Mouse (Mus musculus) lung, postnatal 36 days (tissue): ENCODE data around the gene Ugt1a10.
"Not testable (repeated sequence)": the region's sequence is repeated elsewhere in the genome, so short reads cannot be mapped to it uniquely, and the experiment has no call there.

ENCODE experiments used
- DNase-seq: peaks from one replicate; pipeline ENCODE4 v3.0.0; 2022; ENCODE audit warnings: mixed read lengths

Gene Ugt1a10

DNA sequence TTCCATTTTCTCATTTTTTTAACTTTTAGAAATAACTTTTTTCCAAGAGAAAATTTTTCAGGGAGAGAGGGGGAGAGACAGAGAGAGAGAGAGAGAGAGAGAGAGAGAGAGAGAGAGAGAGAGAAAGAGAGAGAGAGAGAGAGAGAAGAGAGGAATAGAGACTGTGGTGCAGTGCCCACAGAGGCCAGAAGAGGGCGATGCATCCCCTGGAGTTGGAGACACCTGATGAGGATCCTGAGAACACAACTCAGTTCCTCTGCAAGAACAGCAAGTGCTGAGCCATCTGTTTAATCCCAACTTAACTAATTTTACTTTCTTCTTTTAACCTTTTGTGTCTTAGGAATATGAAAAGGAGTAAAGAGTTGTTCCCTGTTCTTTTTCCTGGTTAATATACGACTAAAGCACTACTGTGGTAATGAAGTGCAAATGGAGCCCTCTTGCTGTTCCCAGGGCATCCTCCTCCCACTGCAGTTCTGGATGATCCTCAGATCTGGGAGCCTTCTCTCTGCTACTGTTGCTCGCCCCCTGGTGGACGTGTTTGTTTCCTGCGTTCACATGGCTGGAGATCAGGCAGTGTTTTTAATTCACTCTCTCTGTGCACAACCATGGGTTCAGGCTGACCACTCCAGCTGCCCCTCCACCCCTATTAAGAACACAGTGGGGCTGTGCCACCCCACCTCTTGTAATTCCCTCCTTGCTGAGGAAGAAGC is 88.9 kb downstream of the Ugt1a10 start:
- DNase-seq: peak; percentile 69

DNA sequence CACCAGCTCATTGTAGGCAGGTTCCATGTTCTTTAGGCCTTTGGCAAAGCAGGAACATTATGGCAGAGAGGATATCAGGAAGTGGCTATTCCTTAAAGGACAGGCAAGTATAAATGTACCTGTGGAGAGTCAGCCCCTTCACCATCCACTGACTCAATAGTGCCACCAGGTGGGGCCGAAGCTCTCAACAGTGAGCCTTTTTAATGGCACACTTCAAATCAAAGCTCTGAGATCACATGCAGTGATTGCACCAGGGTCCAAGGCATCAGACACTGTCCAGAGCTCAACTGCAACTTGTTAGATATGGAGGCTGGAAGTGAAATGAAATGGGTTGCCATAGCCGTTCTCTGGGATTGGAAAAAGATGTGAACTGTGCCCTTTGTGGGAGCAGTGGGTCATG is 90.1 kb downstream of the Ugt1a10 start:
- peak; percentile 69 for DNase-seq

DNA sequence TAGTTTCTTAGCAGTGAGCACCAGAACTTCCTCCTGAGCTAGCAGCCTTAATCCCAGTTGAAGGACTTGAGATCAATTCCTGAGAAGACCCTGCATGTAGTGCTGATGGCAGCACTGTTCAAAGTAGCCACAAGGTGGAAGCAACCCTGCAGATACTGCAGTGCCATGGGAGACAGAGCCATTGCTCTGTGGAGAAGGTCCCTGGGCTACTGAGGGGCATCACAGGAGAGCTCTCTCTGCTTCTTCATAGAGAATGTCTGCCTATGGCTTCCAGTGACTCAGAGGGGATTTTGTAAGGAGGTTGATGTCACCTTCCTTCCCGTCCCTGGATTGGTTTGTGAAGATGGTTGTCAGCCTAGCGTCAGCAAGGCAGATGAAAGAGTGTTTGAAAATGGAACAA is 94.9 kb downstream of the Ugt1a10 start:
- DNase-seq: not testable (repeated sequence)

DNA sequence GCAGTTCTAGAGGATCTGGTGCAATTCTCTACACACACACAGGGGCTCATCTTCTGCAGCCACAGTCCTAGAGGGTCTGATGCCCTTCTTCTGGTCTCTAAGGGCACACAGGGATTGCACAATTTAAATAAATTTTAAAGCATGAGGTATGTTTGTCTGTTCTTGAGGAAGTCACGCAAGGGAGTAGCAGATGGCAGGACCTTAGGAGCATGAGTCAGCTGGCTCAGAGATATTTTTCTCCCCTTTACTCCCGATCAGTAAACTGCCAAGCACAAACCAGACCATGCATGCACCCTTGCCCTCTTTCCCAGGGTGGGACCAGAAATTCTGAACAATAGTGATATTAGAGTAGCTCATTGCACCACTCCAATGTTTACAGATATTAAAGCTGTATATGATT is 103.2 kb downstream of the Ugt1a10 start:
- DNase-seq: no peak

DNA sequence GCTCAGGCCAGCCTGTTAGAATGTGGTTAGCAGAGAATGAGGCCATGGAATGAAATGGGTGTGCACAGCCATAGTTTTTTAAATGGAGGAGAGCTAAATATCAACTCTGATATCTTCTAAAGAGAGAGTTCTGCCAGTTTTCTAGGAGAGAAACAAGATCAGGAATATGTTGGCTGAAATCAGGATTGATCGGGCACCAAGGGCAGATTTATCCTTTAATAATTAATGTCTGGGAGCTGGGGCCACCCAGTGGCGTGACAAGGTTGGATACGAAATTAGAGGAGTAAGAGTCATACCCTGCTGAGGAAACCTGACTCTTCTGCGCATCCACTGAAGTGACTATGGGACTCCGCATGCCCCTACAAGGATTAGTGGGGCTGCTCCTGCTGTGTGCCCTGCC is 110.5 kb downstream of the Ugt1a10 start, which contains the start of gene Ugt1a5:
TSS of gene Ugt1a5 (plus strand) at position 302 of the 400 bp plus-strand sequence.
- DNase-seq: no peak

DNA sequence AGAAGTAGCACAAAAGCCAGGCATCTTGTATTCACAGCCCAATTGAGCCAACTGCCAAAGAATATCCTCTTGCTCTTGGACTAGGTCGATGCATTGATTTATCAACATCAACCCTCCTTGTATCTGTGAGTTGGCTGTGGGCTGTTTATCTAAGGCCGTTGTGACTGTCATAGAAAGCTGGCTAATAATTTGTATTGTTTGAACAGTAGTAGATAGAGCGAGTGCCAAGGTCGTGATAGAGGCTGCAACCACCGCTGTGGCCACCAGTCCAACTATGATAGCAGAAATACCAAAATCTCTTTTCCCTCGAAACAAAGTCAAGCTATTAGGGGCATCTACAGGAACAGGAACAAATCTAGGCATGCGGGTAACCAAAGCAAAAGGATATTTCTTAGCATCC is 117.0 kb downstream of the Ugt1a10 start:
- not testable (repeated sequence) for DNase-seq

DNA sequence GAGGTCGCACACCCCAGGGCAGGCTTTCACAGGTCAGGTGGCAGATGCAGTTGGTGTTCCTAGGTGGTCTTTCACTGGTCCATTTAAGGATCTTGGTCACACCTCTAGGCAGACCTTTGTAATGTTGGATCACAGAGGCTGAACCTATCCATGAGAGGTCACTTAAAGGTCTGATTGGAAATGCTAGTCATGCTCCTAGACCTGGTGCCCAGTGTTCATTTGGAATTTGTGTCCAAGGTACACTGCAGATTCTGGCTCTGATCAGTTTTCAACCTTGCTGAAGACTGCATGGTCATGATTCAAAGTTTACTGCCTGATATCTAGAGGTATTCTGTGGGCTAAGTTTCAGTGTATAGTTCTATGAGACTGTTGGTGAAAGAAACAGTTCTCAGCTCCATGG is 124.5 kb downstream of the Ugt1a10 start:
- no peak for DNase-seq

DNA sequence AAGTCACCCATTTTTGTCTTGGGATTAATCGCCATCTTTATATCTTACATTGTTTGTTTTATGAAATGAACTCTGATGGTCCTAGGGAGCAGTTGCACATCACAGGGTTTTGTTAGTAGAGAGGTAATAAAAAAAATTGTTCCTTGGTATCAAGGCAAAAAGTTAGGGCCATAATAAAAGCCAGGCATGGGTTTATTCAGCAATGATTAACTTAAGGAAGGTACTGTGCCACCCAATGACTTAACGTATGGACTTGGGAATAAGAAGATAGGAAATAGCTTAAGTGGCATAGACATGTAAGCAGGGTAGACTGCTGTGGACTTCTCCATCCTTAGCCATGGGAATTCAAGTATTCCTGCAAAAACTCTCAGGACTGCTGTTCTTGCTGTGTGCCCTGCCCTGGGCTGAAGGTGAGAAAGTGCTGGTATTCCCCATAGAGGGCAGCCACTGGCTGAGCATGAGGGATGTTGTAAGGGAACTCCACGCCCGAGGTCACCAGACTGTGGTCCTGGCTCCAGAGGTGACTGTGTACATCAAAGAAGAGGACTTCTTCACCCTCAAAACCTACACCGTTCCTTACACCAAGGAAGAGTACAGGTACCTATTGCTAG is 131.2 kb downstream of the Ugt1a10 start:
- DNase-seq: no peak

DNA sequence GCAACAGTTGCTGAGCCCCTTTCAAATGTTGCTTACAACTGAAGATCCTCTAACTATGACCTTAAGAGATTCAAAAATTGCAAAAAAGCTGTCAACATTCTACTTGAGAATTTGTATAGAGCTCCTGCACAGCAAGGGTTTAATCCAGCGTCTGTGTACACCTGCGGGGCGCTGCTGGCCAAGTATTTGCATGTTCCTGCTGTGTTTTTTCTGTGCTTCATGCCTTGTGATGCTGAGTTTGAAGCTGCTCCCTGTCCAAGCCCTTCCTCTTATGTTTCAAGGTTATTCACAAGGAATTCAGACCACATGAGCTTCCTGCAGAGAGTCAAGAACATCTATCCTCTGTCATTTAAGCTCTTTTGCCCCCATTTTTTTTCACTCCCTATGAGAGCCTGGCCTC is 136.9 kb downstream of the Ugt1a10 start:
- no peak for DNase-seq

DNA sequence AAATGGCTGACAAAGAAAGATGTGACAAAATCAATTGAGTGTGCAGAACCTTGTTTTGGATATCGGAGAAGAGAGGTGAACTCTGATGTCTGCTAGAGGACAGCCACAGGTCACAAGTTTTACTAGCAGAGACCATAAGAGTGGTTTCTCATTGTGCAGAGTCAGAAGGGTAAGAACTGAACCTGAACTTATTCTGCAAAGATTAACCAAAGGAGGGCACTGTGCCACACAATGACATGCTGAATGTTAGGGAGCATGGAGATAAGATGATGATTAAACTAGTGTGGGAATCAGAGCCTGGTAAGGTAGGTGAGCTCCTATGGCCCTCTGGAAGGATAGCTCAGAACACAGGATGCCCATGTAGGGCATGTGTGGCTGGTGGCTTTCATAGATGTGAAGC is 140.5 kb downstream of the Ugt1a10 start:
- DNase-seq: no peak

DNA sequence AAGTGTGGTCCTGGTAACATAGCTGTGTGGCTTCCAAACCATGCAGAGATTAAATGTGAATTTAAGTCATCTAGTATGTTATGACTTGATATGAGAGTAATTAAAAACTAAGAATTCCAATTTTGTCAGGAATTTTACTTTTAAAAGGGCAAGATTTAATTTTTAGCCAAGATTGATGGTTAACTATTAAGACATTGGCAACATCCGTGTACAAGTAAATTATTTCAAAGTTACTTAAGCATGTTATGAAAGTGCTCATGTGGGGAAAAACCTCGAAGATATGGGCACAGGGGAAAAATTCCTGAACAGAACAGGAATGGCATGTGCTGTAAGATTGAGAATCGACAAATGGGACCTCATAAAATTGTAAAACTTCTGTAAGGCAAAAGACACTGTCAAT is 142.3 kb downstream of the Ugt1a10 start:
- no peak for DNase-seq

DNA sequence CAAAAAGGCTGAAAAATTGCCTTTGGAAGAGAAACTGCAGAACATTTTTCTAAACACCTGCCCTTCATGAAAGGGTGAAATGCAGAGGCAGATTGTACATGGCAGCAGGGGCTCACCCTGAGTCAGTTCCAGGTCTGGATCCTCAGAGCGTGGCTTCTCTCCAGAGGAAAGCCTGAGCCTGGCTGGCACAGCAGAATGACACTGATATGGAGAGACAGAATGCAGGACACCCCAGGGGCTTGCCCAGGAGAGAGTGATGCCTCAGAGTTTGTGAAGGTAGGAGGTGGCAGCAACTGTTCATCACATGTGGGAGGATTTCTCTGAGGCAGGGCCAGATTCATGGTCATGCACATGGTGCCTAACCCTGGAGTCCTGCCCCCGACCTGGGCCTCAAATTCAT is 144.8 kb downstream of the Ugt1a10 start:
- no peak for DNase-seq

DNA sequence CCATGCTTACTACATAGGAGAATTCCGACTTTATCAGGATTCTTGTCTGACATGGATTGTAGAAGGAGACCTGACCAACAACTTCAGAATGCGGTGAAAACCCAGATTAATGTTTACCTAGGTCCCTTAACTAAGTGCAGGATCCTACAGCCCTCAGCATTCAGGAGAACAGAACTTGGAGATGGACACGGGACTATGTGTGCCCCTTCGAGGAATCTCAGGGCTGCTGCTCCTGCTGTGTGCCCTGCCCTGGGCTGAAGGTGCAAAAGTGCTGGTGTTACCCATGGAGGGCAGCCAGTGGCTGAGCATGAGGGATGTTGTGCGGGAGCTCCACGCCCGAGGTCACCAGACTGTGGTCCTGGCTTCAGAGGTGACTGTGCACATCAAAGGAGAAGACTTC is 145.3 kb downstream of the Ugt1a10 start, which contains the start of gene Ugt1a2:
TSS of gene Ugt1a2 (plus strand) at position 146 of the 400 bp plus-strand sequence.
- no peak for DNase-seq

DNA sequence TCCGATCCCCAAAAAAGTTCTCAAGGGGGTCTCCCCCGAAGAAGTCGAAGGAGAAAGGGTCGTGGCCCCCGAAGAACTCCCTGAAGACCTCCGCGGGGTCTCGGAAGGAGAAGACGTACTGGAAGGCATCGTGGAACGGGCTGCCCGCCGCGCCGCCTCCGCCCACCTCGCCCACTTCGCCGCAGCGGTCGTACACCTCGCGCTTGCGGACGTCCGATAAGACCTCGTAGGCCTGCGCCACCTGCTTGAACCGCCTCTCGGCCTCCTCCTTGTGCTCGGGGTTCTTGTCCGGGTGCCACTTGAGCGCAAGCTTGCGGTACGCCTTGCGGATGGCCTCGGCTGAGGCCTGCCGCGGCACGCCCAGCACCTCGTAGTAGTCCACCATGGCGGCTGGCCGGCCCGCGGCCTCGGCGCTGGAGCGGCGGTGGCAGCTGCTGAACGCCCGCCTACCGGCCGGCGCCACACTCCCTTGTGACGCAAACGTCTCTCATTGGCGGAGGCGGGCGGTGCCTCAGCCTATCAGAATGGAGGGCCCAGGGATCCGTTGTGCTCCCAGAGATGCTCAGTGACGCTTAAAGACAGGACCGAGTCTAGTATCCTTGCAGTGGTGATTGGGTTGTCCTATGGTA is 150.2 kb downstream of the Ugt1a10 start, which contains the start of gene Dnajb3:
TSS of gene Dnajb3 (minus strand) at position 489 of the 629 bp plus-strand sequence.
- peak; percentile 71 for DNase-seq

DNA sequence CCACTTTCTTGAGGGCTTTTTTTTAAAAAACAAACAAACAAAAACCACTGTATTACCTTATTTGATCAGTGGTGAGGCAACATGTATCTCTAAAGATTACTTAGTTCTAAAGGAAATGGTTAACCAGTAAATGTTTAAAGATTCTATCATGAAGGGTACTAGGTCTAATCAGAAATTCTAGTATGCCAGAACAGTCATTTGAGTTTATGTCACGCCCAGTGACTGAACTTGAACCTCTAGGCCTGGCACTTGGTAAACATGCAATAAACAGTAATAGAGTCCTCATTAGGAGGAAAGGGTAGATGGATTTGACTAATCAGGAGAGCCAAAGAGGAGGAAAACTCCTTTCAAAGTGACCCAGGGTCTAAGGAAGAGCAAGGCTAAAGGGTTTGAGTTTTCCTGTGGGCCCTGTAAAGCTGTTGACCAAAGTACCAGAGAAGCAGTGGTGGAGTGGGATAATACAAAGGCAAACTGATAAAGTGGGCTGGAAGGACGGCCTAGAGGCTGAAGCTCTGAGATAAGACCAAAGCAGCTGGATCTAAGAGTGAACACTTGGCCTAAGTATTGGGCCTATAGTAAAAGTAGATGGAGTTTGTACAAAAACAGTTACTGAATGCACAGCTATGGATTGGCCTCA is 151.8 kb downstream of the Ugt1a10 start:
- DNase-seq: no peak

DNA sequence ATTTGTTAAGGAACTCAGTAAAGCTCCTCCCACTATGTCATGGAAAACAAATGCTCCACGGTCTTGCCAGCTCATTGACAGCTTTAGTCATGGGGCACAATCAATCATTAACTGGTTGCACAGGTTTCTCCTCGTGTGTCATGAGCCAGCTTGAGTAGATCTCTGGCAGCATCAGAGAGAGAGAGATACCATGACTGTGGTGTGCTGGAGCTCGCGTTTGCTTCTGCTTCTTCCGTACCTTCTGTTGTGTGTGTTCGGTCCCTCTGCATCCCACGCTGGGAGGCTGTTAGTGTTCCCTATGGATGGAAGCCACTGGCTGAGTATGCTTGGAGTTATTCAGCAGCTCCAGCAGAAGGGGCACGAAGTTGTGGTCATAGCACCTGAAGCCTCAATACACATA is 156.6 kb downstream of the Ugt1a10 start, which contains the start of gene Ugt1a1:
TSS of gene Ugt1a1 (plus strand) at position 148 of the 400 bp plus-strand sequence.
- no peak for DNase-seq

DNA sequence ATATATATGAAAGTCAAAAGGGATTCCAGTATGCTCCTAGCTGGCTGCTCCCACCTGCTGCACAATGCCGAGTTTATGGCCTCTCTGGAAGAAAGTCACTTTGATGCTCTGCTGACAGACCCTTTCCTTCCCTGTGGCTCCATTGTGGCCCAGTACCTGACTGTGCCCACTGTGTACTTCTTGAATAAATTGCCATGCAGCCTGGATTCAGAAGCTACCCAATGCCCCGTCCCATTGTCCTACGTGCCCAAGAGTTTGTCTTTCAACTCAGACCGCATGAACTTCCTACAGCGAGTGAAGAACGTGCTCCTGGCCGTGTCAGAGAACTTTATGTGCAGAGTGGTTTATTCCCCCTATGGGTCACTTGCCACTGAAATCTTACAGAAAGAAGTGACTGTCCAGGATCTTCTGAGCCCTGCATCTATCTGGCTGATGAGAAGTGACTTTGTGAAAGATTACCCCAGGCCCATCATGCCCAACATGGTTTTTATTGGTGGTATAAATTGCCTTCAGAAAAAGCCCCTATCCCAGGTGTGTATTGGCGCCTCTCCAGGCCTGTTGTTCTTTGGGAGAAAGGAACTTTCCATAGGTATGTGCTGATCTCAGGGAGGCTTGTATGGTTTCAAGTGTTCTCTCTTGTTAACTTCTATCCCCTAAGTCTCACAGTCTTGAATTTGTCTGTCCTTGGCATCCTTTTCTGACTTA is 157.3 kb downstream of the Ugt1a10 start:
- DNase-seq: no peak

DNA sequence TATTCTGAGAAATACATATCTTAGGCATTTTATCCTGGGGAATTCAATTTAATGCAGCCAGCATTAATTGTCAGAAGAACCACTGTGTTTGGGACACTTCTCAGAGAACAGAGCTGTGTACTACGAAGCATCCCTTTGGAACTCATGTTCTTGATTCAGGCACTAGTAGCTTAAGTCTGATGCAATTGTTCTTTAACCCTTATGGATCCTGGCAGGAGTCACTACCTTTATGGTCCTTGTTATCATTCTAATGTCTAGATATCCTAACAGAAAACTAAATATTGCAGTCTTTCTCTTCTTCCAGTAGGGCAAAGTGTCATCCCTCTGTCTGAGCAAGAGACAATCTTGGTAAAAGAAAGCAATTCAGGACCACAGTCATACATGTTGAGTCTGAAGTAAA is 157.9 kb downstream of the Ugt1a10 start:
- no peak for DNase-seq

DNA sequence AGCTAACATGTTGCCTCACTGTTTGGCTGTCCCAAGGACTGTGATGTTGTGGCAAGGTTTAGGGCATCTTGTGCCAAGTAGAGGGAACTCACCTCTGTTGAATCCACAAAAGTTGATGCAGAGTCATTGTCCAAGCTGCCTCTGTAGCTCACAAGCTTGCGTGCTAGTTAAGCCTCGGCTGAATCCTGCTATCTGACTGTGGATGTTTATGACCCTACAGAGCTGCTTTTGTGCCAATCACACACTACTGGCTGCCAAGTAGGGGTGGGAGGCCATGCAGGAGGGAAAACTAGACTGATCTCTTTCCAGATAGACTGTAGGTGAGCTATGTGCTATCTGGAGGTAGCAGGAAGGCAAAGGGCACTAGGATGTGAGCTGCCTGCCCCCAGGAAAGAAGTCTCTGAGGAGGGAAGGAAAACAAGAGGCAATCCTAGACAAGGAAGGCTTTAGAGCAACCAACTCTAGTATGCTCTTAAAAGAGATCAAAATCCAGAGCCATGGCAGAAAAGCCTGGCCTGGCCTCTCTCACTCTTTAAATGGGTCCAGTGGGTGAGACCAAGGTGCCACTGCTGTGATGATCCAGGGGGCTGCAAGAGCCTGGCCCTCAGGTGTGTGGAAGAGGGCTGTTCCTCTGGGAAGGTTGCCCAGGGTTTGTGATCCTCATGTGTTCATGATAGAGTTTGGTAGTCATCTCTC is 158.7 kb downstream of the Ugt1a10 start:
- no peak for DNase-seq

DNA sequence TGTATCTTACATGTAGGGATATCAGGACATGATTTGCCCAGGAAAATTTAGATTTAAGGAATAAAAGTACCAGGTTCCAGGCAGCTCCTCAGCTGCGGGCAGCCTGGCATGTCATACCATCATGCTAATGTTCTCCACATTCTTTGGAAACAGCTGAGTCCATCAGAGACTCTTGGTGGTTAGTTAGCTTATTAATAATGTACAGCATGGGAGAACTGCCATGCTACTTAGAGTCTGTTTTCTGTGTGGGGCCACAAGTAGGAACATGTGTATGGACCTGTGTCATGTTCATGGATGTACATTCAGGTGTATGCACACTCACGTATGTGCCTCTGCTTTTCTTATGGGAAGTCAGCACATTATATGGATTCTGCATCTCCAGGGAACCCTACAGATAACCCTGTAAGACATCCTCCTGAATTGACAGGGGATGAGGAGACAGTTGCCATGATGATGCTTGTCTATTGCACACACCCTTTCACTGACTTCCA is 159.3 kb downstream of the Ugt1a10 start:
- DNase-seq: no peak

DNA sequence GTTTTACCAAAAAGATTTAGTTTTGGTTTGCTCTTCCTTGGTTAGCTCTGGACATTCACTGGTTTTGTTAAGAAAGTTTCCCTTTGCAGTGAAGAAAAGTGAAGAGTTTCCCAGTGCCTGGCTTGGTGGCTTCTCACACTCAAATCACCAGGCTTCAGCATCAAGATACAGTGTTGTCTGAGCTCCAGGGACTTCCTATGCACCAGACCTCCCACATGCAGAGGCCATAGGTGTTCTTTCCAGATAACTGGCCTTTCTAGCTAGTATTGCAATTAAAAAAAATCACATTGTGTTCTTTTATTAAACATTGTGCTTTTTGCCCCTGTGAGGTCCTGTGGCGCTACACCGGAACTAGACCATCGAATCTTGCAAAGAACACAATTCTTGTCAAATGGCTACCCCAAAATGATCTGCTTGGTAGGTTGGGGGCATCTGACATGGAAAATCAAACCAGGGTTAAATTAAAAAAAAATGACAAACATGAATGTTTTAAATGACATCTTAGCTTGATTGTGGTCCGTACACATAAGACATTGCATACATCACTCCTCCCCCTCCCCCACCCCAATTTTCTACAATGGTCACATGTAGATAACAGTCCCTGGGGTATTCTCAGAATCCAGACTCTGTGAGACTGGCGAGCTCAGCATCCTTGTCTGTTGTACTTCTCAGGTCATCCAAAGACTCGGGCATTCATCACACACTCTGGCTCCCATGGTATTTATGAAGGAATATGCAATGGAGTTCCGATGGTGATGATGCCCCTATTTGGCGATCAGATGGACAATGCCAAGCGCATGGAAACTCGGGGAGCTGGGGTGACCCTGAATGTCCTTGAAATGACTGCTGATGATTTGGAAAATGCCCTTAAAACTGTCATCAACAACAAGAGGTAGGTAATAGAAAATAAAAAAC is 160.5 kb downstream of the Ugt1a10 start:
- no peak for DNase-seq
